Mouse (Mus musculus): ENCODE measurements around the gene Serpina9. TPM values are rescaled to one million over a fixed set of nuclear protein-coding genes. Genes with fewer than 3 reads are reported as not detected.
"Not testable (repeated sequence)": the region's sequence is repeated elsewhere in the genome, so short reads cannot be mapped to it uniquely, and the experiment has no call there.

Serpina9 gene
- total RNA-seq, 2 experiments from 2014 or later = not detected

DNA sequence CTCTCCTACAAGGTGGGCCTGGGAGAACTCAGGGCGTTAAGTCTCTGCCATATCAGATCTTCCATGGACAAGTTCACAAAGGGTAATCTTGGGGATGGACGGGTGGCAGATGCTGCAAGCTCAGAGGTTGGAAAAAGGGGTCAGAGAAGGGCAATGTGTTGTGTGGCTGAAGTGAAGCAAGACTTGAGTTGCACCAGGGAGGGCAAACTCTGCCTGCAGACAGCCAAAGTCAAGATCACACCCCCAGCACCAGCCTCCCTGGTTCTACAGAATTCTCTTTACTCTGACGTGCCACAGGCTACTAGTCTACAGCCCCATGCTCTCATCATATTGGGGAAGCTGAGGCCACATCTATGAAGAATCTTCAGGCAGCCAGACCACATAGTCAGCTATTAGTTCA lies 60.6 kb downstream of the Serpina9 start:
- ATAC-seq (replicated peaks; ENCODE audit: low FRiP score, low TSS enrichment, poor library complexity, severe bottlenecking) = not testable (repeated sequence)

DNA sequence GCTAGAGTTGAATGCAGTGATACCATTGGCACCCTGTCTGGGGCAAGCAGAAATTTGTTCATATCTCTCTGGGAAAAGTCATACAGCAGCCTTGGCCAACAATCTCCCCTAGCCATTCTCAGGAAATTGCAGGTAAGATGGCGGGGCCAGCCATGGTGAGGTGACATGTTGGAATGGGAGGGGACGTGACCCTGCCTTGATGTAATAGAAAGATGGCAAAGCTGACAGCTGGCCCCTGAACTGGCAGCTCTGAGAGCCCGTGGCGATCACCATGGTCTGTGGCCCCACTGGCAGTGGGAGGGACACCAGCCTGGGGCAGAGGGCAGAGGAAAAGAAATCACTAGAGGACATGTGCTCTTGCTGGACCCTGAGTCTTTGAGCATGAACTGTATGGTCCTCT lies 67.3 kb downstream of the Serpina9 start:
- no peak for ATAC-seq (replicated peaks; ENCODE audit: low FRiP score, low TSS enrichment, poor library complexity, severe bottlenecking)

Other genes starting within 250 kb of the Serpina9 start
- gene Serpina1d, start 240.2 kb downstream of the Serpina9 start, total RNA-seq (2014; fragmentation: Nextera tagmentation) = not detected in 2 replicates
- not detected in 2 replicates for gene Serpina1d, start 240.2 kb downstream of the Serpina9 start, total RNA-seq (2017)
- not detected in 2 replicates for gene Serpina1b, start 183.4 kb downstream of the Serpina9 start, total RNA-seq (2014; fragmentation: Nextera tagmentation)
- gene Serpina1b, start 183.4 kb downstream of the Serpina9 start, total RNA-seq (2017) = not detected in 2 replicates
- not detected in 2 replicates for gene Serpina1a, start 150.2 kb downstream of the Serpina9 start, total RNA-seq (2014; fragmentation: Nextera tagmentation)
- gene Serpina1a, start 150.2 kb downstream of the Serpina9 start, total RNA-seq (2017) = not detected in 2 replicates
- not detected in 2 replicates for gene Serpina1c, start 108.9 kb downstream of the Serpina9 start, total RNA-seq (2014; fragmentation: Nextera tagmentation)
- not detected in 2 replicates for gene Serpina1c, start 108.9 kb downstream of the Serpina9 start, total RNA-seq (2017)
- gene Serpina1e, start 54.8 kb downstream of the Serpina9 start, total RNA-seq (2014; fragmentation: Nextera tagmentation) = not detected in 2 replicates
- gene Serpina1e, start 54.8 kb downstream of the Serpina9 start, total RNA-seq (2017) = not detected in 2 replicates
- not detected in 2 replicates for gene Serpina11, start 23.8 kb downstream of the Serpina9 start, total RNA-seq (2014; fragmentation: Nextera tagmentation)
- not detected in 2 replicates for gene Serpina11, start 23.8 kb downstream of the Serpina9 start, total RNA-seq (2017)
- not detected in 2 replicates for gene Serpina12, start 30.7 kb upstream of the Serpina9 start, total RNA-seq (2014; fragmentation: Nextera tagmentation)
- gene Serpina12, start 30.7 kb upstream of the Serpina9 start, total RNA-seq (2017) = 0.28 TPM in 1 of 2 replicates, not detected in the other
- gene Serpina5, start 87.4 kb upstream of the Serpina9 start, total RNA-seq (2014; fragmentation: Nextera tagmentation) = not detected in 2 replicates
- not detected in 2 replicates for gene Serpina5, start 87.4 kb upstream of the Serpina9 start, total RNA-seq (2017)
- not detected in 2 replicates for gene Serpina3a, start 99.0 kb upstream of the Serpina9 start, total RNA-seq (2014; fragmentation: Nextera tagmentation)
- not detected in 2 replicates for gene Serpina3a, start 99.0 kb upstream of the Serpina9 start, total RNA-seq (2017)
- not detected in 2 replicates for gene Serpina3b, start 114.2 kb upstream of the Serpina9 start, total RNA-seq (2014; fragmentation: Nextera tagmentation)
- not detected in 2 replicates for gene Serpina3b, start 114.2 kb upstream of the Serpina9 start, total RNA-seq (2017)
- not detected in 2 replicates for gene Serpina3c, start 140.1 kb upstream of the Serpina9 start, total RNA-seq (2014; fragmentation: Nextera tagmentation)
- gene Serpina3c, start 140.1 kb upstream of the Serpina9 start, total RNA-seq (2017) = not detected in 2 replicates
- gene Serpina3f, start 200.8 kb upstream of the Serpina9 start, total RNA-seq (2014; fragmentation: Nextera tagmentation) = 0.82 and 1.6 TPM in 2 replicates
- gene Serpina3f, start 200.8 kb upstream of the Serpina9 start, total RNA-seq (2017) = 0.11 and 1.9 TPM in 2 replicates
- gene Serpina3g, start 222.5 kb upstream of the Serpina9 start, total RNA-seq (2014; fragmentation: Nextera tagmentation) = 1.4 and 15.7 TPM in 2 replicates
- 12.0 and 28.0 TPM in 2 replicates for gene Serpina3g, start 222.5 kb upstream of the Serpina9 start, total RNA-seq (2017)
- gene Serpina3i, start 249.4 kb upstream of the Serpina9 start, total RNA-seq (2014; fragmentation: Nextera tagmentation) = not detected in 2 replicates
- gene Serpina3i, start 249.4 kb upstream of the Serpina9 start, total RNA-seq (2017) = not detected in 2 replicates